Mouse (Mus musculus) limb, embryonic 13.5 days (tissue): ENCODE data around the gene Fblim1. TPM values are rescaled to one million over a fixed set of nuclear protein-coding genes. Genes with fewer than 3 reads are reported as not detected.
A peak's percentile ranks its signal among the peaks of the same experiment; 100 is the strongest.

Experiments
- ATAC-seq: fragments of 200-750 bp; cut with Nextera tagmentation; 2 replicates; pipeline ENCODE4 v1.8.0; 2017; ENCODE audit warnings: low read depth, moderate number of reproducible peaks, moderate TSS enrichment; ENCODE audit not compliant: low FRiP score
- H3K27ac ChIP-seq: fragments of 300-500 bp; sonication (generic); 2 replicates; pipeline ENCODE4 v1.5.1; 2015; ENCODE audit warnings: inconsistent platforms, mild to moderate bottlenecking, moderate library complexity
- H3K27me3 ChIP-seq: fragments of 300-500 bp; sonication (generic); 2 replicates; pipeline ENCODE4 v1.6.1; 2015; ENCODE audit warnings: mild to moderate bottlenecking, inconsistent platforms
- H3K36me3 ChIP-seq: fragments of 300-500 bp; sonication (generic); 2 replicates; pipeline ENCODE4 v1.6.1; 2015; ENCODE audit warnings: inconsistent platforms, mild to moderate bottlenecking, moderate library complexity
- H3K4me1 ChIP-seq: fragments of 300-500 bp; sonication (generic); 2 replicates; pipeline ENCODE4 v1.6.1; 2015; ENCODE audit warnings: inconsistent platforms
- H3K4me2 ChIP-seq: fragments of 300-500 bp; sonication (generic); replicated peaks from 2 replicates; pipeline ENCODE4 v1.6.1; 2015; ENCODE audit warnings: inconsistent platforms, mild to moderate bottlenecking, moderate library complexity
- H3K4me3 ChIP-seq: fragments of 300-500 bp; sonication (generic); 2 replicates; pipeline ENCODE4 v1.5.1; 2015; ENCODE audit warnings: moderate library complexity, mild to moderate bottlenecking, inconsistent platforms
- H3K9ac ChIP-seq: fragments of 300-500 bp; sonication (generic); 2 replicates; pipeline ENCODE4 v1.6.1; 2015; ENCODE audit warnings: mild to moderate bottlenecking, inconsistent platforms
- H3K9me3 ChIP-seq: fragments of 300-500 bp; sonication (generic); 2 replicates; pipeline ENCODE4 v1.6.1; 2016; ENCODE audit warnings: inconsistent platforms
- WGBS: fragments of 180-500 bp; shearing (Covaris S2); methylation state at CpG from one replicate; pipeline ENCODE4 v1.1.7; 2015; 5-methylcytosine and 5-hydroxymethylcytosine counted together
- polyA plus RNA-seq: library from polyadenylated mRNA; unstranded; fragments of >200 nt; fragmentation: Nextera tagmentation; extraction: Ambion mirVana; gene quantifications from 2 replicates; pipeline ENCODE4 v1.2.1, GENCODE M21; 2015

The Fblim1 gene
- 62.4 and 67.7 TPM in 2 replicates for polyA plus RNA-seq

DNA sequence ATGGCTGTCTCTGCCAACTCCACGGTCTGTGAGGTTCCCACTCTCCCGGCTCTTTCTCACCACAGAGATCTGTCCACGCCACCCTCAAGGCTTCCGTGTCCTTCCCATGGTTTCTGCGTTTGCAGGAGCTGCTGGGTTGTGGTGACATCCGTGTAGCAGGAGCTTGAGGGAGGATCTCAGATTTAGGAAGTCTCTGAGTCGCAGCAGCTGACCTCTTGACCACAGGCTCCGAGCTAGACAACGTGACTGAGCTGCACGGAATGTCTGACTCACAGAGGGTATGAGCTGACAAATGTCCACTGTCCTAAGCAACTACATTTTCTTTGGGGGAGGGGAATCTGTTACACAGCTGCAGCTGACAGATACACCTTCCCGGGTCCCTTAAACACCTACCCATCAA, at the start of gene Fblim1:
Gene Fblim1, minus strand, starts transcription at position 236 of the 400 bp plus-strand sequence.
- Histone ChIP-seq H3K9ac (no peak within 1 kb of the TSS), H3K4me3 (no peak within 1 kb of the TSS), H3K36me3 (no peaks in the 10 kb centered on the region), H3K27ac (no peak within 1 kb of the TSS), H3K4me2 (no peak within 1 kb of the TSS), H3K27me3 (no peaks in the 10 kb centered on the region), H3K9me3 (0 out of 2 replicates have a peak, but pooled peaks cover 6% of the 10 kb centered on the region), H3K4me1 (peaks cover 9% of the 10 kb centered on the region)
- no peak for ATAC-seq
- WGBS = 84% methylated on average over 11 of the region's 11 CpGs

DNA sequence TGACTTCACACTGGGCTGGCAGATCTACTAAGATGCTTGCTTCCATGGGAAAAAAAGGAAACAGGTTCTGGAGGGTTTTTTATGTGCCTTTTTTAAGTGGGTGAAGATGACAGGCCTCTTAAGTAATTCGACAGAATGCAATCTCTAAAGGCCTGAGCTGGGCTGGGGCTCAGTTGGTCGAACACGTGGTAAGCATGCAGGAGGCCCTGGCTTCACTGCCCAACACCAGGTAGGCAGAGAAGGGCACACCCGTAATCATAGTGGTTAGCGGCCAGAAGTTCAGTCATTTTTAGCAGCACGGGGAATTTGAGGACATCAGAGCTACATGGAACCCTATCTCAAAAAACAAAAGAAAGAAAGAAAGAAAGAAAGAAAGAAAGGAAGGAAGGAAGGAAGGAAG, 48.6 kb upstream of the Fblim1 start:
- H3K27ac ChIP-seq = no peak overlapping the region
- no peak overlapping the region for H3K9ac ChIP-seq
- no peak for ATAC-seq
- H3K4me3 ChIP-seq = no peak overlapping the region
- H3K9me3 ChIP-seq = no peaks in the 10 kb centered on the region
- 90% methylated on average over 6 of the region's 6 CpGs for WGBS
- H3K4me2 ChIP-seq = no peak overlapping the region
- H3K4me1 ChIP-seq = peaks cover 13% of the 10 kb centered on the region
- no peaks in the 10 kb centered on the region for H3K27me3 ChIP-seq
- H3K36me3 ChIP-seq = peaks cover 67% of the 10 kb centered on the region

DNA sequence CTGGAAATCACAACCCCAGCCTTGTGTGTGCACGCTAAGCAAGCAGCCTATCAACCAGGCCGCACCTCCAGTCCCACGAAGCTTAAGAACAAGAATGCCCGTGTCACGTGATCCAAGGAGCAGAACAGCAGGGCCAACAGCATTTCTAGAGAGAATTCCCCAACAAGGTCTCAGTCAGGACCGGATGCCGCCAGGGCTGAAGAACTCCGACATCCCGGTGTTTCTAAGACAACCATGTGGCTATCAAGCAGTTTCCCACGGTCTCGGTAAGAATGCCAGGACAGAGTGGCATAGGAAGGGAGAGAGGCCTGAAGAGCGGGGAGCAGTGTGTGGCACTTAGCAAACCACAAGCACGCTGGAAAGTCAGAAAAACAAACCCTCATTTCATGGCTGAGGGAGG, 47.9 kb upstream of the Fblim1 start:
- Histone ChIP-seq H3K9me3 (no peaks in the 10 kb centered on the region), H3K27ac (no peak overlapping the region), H3K27me3 (no peaks in the 10 kb centered on the region), H3K4me2 (no peak overlapping the region), H3K36me3 (peaks cover 65% of the 10 kb centered on the region), H3K9ac (no peak overlapping the region), H3K4me3 (no peak overlapping the region), H3K4me1 (peaks cover 20% of the 10 kb centered on the region)
- whole genome bisulfite sequencing = 92% methylated on average over 13 of the region's 13 CpGs
- ATAC-seq = no peak

DNA sequence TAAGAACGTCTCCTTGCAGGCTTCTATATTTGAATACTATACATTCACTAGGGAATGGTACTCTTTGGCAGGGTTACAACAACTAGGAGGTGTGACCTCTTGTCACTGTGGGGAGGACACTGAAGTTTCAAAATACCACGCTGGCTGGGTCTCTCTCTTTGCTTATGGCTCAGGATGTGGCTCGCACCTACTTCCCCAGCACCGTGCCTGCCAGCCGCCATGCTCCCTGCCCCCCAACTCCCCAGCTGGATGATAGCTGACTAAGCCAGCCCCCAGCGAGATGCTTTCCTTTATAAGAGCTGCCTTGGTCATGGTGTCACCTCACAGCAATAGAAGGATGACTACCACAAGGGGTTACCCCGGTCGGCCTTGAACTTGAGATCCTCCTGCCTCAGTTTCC, 47.1 kb upstream of the Fblim1 start:
- Histone ChIP-seq H3K4me1 (peaks cover 28% of the 10 kb centered on the region), H3K4me3 (no peak overlapping the region), H3K9ac (no peak overlapping the region), H3K4me2 (no peak overlapping the region), H3K27ac (no peak overlapping the region), H3K9me3 (no peaks in the 10 kb centered on the region), H3K36me3 (peaks cover 66% of the 10 kb centered on the region), H3K27me3 (no peaks in the 10 kb centered on the region)
- ATAC-seq = no peak
- 90% methylated on average over 8 of the region's 8 CpGs for WGBS

DNA sequence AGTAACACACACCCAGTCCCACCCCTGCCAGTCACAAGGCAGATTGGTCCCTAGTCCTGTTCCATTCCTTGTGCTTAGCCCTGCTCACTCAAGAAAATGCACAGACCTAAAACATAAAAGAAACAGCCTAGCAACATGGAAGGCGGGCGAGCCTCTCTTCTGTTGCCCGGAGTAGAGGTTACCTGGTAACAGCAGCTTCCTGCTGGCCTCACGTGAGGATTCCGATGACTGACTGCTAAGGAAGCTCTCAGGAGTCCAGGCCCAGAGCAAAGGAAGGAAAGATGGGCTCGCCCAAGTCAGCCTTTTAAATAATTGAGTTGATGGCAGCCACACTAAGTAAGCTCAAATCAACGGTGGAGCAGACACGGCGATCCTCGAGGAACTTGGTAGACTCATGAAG, 46.0 kb upstream of the Fblim1 start:
- WGBS = 91% methylated on average over 10 of the region's 10 CpGs
- H3K4me1 ChIP-seq = peaks cover 28% of the 10 kb centered on the region
- H3K4me3 ChIP-seq = no peak overlapping the region
- H3K36me3 ChIP-seq = peaks cover 63% of the 10 kb centered on the region
- H3K27me3 ChIP-seq = no peaks in the 10 kb centered on the region
- no peak overlapping the region for H3K4me2 ChIP-seq
- no peak overlapping the region for H3K9ac ChIP-seq
- H3K9me3 ChIP-seq = no peaks in the 10 kb centered on the region
- ATAC-seq = no peak
- H3K27ac ChIP-seq = no peak overlapping the region

DNA sequence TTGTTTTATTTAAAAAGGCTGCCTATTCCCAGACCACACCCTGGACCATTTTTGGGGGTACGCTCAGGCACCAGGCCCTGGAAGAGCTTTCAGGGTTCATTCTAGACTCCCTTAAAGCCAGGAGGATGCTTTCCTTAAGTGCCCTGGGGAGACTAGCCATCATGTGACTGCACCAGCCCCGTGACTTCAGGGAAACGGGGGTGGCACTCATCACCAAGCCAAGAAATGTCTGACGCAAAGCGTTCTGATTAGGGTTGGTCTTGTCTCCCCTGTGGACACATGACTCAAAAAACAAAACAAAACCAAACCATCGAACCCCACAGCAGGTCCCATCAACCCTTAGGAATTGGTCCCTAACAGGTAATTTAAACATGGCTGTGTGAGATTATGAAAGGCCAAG, 45.4 kb upstream of the Fblim1 start:
- Histone ChIP-seq H3K36me3 (peaks cover 60% of the 10 kb centered on the region), H3K27me3 (no peaks in the 10 kb centered on the region), H3K4me1 (peaks cover 28% of the 10 kb centered on the region), H3K4me3 (no peak overlapping the region), H3K9ac (no peak overlapping the region), H3K4me2 (no peak overlapping the region), H3K9me3 (no peaks in the 10 kb centered on the region), H3K27ac (no peak overlapping the region)
- 94% methylated on average over 6 of the region's 6 CpGs for WGBS
- no peak for ATAC-seq

DNA sequence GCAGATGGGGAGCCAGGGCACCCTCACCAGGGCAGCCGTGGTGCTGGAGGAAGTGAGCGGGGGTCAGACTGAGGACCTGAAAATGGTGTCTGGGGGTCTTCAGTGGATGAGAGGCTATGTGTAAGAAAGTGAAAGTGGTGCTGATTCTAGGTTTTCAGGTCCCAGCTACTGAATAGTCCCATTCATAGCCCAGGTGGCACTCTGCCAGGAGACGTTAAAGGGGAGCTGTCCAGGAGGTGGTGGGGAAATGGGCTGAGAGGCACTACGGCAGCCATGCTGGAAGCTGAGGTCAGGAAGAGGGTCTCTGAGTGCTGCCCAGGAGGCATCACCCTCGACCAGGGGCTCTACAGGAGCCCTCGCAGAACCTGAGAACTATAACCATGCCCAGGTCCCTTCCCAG, 43.3 kb upstream of the Fblim1 start:
- Histone ChIP-seq H3K27me3 (no peaks in the 10 kb centered on the region), H3K9me3 (no peaks in the 10 kb centered on the region), H3K4me2 (peak overlapping the region; percentile 46), H3K4me3 (peak overlapping the region; percentile 10; the same call in 1 of the 2 replicates), H3K36me3 (peaks cover 43% of the 10 kb centered on the region), H3K27ac (peak overlapping the region; percentile 88), H3K4me1 (peaks cover 28% of the 10 kb centered on the region), H3K9ac (0 out of 2 replicates have a peak overlapping the region, but pooled peaks have one; percentile 13)
- WGBS = 58% methylated on average over 6 of the region's 6 CpGs
- ATAC-seq = peak; percentile 66; the same call in 1 of the 2 replicates

DNA sequence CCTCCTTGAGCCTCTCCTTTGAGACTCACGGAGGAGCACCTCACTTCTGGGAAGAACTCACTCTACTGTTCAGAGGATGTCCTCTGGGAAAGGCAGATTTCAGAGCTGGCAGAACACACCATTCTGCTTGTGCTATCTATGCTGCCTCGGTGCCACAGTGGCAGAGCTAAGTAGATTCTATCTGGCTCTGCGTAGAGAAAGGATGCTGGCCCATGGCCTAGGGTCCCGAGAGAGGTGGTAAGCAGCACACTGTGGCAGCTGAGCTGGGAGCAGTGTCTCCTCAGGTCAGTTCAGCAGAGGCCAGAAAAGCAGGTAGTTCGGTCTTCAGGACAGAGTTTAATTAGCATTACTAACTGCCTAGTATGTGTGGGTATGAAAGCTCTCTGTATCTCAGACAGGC, 42.4 kb upstream of the Fblim1 start:
- ATAC-seq = no peak
- Histone ChIP-seq H3K27me3 (no peaks in the 10 kb centered on the region), H3K9ac (no peak overlapping the region), H3K4me3 (no peak overlapping the region), H3K9me3 (no peaks in the 10 kb centered on the region), H3K27ac (no peak overlapping the region; the same call in 1 of the 2 replicates), H3K36me3 (peaks cover 33% of the 10 kb centered on the region), H3K4me2 (no peak overlapping the region), H3K4me1 (peaks cover 36% of the 10 kb centered on the region)
- 89% methylated on average over 5 of the region's 5 CpGs for WGBS

DNA sequence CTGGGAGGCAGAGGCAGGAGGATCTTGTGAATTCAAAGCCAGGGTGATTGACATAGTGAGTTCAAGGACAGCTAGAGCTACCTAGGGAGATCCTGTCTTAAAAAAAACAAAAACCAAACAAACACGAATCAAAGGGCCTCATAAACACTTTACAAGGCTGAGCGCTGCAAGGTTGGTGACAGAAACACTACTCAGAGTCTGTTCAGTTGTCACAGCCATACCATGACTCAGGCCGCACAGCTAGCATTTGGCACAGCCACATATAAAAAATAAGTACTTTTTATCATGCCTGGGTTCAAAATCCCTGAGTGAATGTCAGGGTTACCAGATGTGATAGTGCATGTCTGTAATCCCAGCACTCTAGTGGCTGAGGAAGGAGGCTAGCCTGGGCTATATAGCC, 41.3 kb upstream of the Fblim1 start:
- 67% methylated on average over 3 of the region's 3 CpGs for WGBS
- Histone ChIP-seq H3K27me3 (no peaks in the 10 kb centered on the region), H3K4me1 (peaks cover 37% of the 10 kb centered on the region), H3K9ac (no peak overlapping the region), H3K4me3 (no peak overlapping the region), H3K36me3 (peaks cover 31% of the 10 kb centered on the region), H3K4me2 (no peak overlapping the region), H3K9me3 (no peaks in the 10 kb centered on the region), H3K27ac (no peak overlapping the region)
- no peak for ATAC-seq

DNA sequence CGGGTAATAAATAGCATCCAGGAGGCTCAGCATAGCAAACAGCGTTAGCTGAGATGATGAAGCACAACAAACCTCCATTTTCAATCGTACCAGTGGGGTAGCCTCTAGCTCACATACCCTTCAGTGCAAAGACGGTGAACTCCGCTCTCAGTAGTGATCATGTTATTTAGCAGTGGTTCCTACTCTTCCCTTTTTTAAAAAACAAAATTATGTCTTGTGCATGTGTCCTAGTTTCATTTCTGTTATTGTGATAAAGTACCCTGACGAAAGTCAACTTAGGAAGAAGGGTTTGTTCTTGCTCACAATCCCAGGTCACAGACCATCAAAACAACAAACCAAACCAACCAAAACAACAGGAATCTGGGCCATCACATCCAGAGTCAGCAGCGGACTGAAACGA, 40.1 kb upstream of the Fblim1 start:
- Histone ChIP-seq H3K9ac (no peak overlapping the region), H3K27ac (no peak overlapping the region), H3K36me3 (peaks cover 35% of the 10 kb centered on the region), H3K4me1 (peaks cover 37% of the 10 kb centered on the region), H3K27me3 (no peaks in the 10 kb centered on the region), H3K4me2 (no peak overlapping the region), H3K9me3 (no peaks in the 10 kb centered on the region), H3K4me3 (no peak overlapping the region)
- WGBS = 91% methylated on average over 8 of the region's 8 CpGs
- ATAC-seq = no peak

DNA sequence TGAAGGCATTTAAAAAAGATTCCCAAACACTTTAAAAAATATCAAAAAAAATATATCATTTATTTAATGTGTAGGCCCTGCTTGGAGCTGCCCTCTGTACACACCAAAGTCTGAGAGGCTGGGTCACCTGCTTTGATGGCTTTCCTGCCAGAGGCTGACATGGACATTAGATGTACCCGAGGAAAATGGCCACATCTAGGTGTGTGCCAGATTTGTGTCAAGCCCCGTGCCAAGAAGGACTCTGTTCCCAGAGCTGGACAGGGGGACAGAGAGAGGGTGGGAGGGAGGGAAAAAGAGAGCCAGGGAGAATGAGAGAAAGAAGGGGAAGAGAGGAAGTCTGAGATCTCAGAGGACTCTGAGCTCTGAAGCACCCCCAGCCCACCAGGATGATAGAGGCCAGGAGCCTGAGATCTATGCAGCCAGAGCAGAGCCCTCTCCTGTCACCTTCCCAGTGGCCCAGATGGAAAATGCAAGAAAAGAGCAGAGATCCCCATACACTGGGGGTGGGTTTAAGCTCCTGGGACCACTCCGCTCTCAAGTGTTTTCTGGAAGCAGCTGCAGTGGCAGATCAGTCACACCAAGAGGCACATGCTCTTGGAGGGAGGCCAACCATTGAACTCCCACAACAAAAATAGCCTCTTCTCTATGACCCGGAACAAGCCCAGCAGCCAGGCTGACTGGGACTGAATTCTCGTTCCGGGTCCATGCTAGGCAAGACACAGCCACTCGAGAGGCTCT, 37.4 kb upstream of the Fblim1 start:
- peak; percentile 45; the same call in 1 of the 2 replicates for ATAC-seq
- no peak overlapping the region for H3K4me3 ChIP-seq
- WGBS = 59% methylated on average over 7 of the region's 7 CpGs
- H3K4me2 ChIP-seq = no peak overlapping the region
- peaks cover 11% of the 10 kb centered on the region for H3K4me1 ChIP-seq
- peaks cover 48% of the 10 kb centered on the region for H3K36me3 ChIP-seq
- H3K27ac ChIP-seq = no peak overlapping the region; the same call in 1 of the 2 replicates
- no peak overlapping the region for H3K9ac ChIP-seq
- no peaks in the 10 kb centered on the region for H3K9me3 ChIP-seq
- H3K27me3 ChIP-seq = no peaks in the 10 kb centered on the region

DNA sequence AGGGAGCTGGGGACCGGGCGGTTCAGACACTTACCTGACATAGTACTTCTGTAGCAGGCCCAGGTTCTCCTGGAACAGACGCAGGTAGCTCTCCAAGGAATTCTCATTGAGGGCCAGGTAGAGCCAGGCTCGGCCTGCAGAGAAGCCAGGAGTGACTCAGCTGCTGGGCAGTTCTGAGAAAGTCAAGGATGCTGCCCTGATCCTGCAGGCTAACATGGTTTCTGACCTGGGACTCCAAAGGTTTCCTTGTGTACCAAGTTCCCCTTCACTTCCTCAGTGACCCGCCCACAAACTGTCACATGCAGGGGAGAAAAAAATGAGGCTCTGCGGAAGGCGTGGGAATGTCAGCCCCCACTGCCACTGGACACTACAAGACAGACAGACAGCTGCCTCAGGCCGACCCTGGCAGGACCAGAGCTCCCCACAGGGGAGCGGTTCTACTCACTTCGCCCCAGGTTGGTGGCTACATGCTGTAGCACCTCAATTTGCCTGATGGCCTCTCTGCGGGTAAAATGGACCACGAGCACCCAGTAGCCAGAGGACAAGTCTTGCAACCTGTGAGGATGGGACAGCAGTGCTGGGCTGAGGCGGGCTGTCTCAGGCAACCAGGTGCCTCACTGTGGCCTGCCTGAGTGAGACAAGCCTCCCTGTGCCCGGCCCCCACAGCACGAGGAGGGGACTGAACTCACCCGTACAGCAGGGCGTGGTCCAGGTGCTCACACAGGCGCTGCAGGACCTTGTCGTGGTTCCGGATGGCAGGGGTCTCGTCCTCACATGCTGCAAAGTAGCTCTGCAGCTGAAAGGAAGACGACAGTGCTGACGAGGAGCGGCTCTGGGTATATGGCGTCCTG, 36.3 kb upstream of the Fblim1 start:
- no peak for ATAC-seq
- H3K27me3 ChIP-seq = no peaks in the 10 kb centered on the region
- peaks cover 57% of the 10 kb centered on the region for H3K36me3 ChIP-seq
- no peak overlapping the region for H3K4me2 ChIP-seq
- 88% methylated on average over 25 of the region's 25 CpGs for WGBS
- H3K27ac ChIP-seq = no peak overlapping the region
- H3K9me3 ChIP-seq = no peaks in the 10 kb centered on the region
- H3K4me1 ChIP-seq = peaks cover 9% of the 10 kb centered on the region
- no peak overlapping the region for H3K4me3 ChIP-seq
- H3K9ac ChIP-seq = no peak overlapping the region
